Mouse (Mus musculus) cortical plate, adult 2 months (tissue): ENCODE results near the gene Scd3.

Experiments used
- CTCF ChIP-seq: fragments of 200-500 bp; IDR thresholded peaks from 2 replicates; pipeline ENCODE4 v1.5.1; 2011; ENCODE audit warnings: mild to moderate bottlenecking, control low read depth, low read length; ENCODE audit not compliant: insufficient read depth; ENCODE audit errors: extremely low read depth
- POLR2A ChIP-seq: fragments of 200-500 bp; IDR thresholded peaks from 2 replicates; pipeline ENCODE4 v1.6.1; 2011; ENCODE audit warnings: mild to moderate bottlenecking, low read length, control low read depth; ENCODE audit not compliant: insufficient read depth; ENCODE audit errors: extremely low read depth

GRCm38 (mm10) chr19:44259484-44259883 lies 56.4 kb downstream of the Scd3 start:
- TF ChIP-seq CTCF, result no peak
- no peak for TF ChIP-seq POLR2A
